ENCODE assay signal across 11 mouse cellular contexts in genomic region chr19:6416124-6416770, GRCm38 (mm10). TPM values are rescaled to one million over a fixed set of nuclear protein-coding genes. Genes with fewer than 3 reads are reported as not detected.
DNase-seq lines count a peak whose midpoint lies in the region; ATAC-seq lines count a peak whose summit lies in the region.
"Had no signal": no experiment of that assay in that cellular context is flagged by ENCODE, and none has a peak within 500 bp of the region (broad histone marks: within the 10 kb centered on the region; RNA-seq: fewer than 3 reads in every experiment).

No protein-coding gene starts in this region.

- 3% methylated on average over 9 of the region's 9 CpGs for WGBS in forebrain, embryonic 10.5 days
- 13% methylated on average over 9 of the region's 9 CpGs for WGBS in limb, embryonic 10.5 days
- 8% methylated on average over 9 of the region's 9 CpGs for WGBS in neural tube, embryonic 15.5 days
- 12% methylated on average over 9 of the region's 9 CpGs for WGBS in heart, embryonic 11.5 days (ENCODE audit: insufficient replicate concordance)

- peak overlapping the region; percentile 26 for H3K4me2 ChIP-seq in neural tube, embryonic 15.5 days
- no peak overlapping the region for H3K4me2 ChIP-seq in heart, embryonic 11.5 days

- H3K9me3 ChIP-seq in forebrain, embryonic 10.5 days = no peaks in the 10 kb centered on the region
- H3K9me3 ChIP-seq in limb, embryonic 10.5 days (replicated peaks) = no peaks in the 10 kb centered on the region
- no peaks in the 10 kb centered on the region for H3K9me3 ChIP-seq in neural tube, embryonic 15.5 days (replicated peaks)
- H3K9me3 ChIP-seq in heart, embryonic 11.5 days (replicated peaks; ENCODE audit: control insufficient read depth, low read length) = no peaks in the 10 kb centered on the region

- intact Hi-C loops in left cerebral cortex, postnatal 36 days (cut with DNase I) = loop anchor here (5.0 kb wide), 2 partner anchors 36 to 49 kb away; no protein-coding TSS in a partner anchor

- no peaks in the 10 kb centered on the region for H3K36me3 ChIP-seq in forebrain, embryonic 10.5 days (replicated peaks)
- H3K36me3 ChIP-seq in limb, embryonic 10.5 days = no peaks in the 10 kb centered on the region
- no peaks in the 10 kb centered on the region for H3K36me3 ChIP-seq in neural tube, embryonic 15.5 days
- no peaks in the 10 kb centered on the region for H3K36me3 ChIP-seq in heart, embryonic 11.5 days (ENCODE audit: control insufficient read depth, insufficient read depth, low read length)

- no peak for ATAC-seq in neural tube, embryonic 15.5 days (ENCODE audit: low FRiP score)
- ATAC-seq in heart, embryonic 11.5 days (replicated peaks; ENCODE audit: insufficient number of reproducible peaks, low FRiP score, low TSS enrichment) = no peak
- ATAC-seq in CD4-positive, CD25-positive, alpha-beta regulatory T cell, adult 4 months = no peak

- peak overlapping the region; percentile 24 for H3K4me3 ChIP-seq in forebrain, embryonic 10.5 days
- peak overlapping the region; percentile 13; the same call in 1 of the 2 replicates for H3K4me3 ChIP-seq in limb, embryonic 10.5 days
- no peak overlapping the region for H3K4me3 ChIP-seq in neural tube, embryonic 15.5 days (replicated peaks)
- H3K4me3 ChIP-seq in heart, embryonic 11.5 days (ENCODE audit: low read depth, low read length) = no peak overlapping the region

- peaks cover 58% of the 10 kb centered on the region for H3K27me3 ChIP-seq in forebrain, embryonic 10.5 days (ENCODE audit: poor library complexity, severe bottlenecking)
- H3K27me3 ChIP-seq in limb, embryonic 10.5 days (ENCODE audit: low read depth, poor library complexity, severe bottlenecking) = peaks cover 88% of the 10 kb centered on the region
- no peaks in the 10 kb centered on the region for H3K27me3 ChIP-seq in neural tube, embryonic 15.5 days (replicated peaks)
- peaks cover 51% of the 10 kb centered on the region for H3K27me3 ChIP-seq in heart, embryonic 11.5 days (ENCODE audit: control insufficient read depth, insufficient read depth, low read length)

- H3K27ac ChIP-seq in forebrain, embryonic 10.5 days = peak overlapping the region; percentile 66
- peak overlapping the region; percentile 1; the same call in 1 of the 2 replicates for H3K27ac ChIP-seq in limb, embryonic 10.5 days
- peak overlapping the region; percentile 96 for H3K27ac ChIP-seq in neural tube, embryonic 15.5 days (replicated peaks)
- no peak overlapping the region for H3K27ac ChIP-seq in heart, embryonic 11.5 days (ENCODE audit: low read depth, low read length)

- DNase-seq in layer of hippocampus, postnatal 14 days (ENCODE audit: low spot score in 2 of 2) = peak; percentile 63 to 73
- DNase-seq in layer of hippocampus, postnatal 25 days (ENCODE audit: extremely low spot score in 1 of 2, low spot score in 1 of 2) = no peak
- peak; percentile 58 for DNase-seq in forebrain, embryonic 10.5 days (ENCODE audit: extremely low spot score, low spot score)
- no peak for DNase-seq in limb, embryonic 10.5 days (ENCODE audit: low spot score)
- no peak for DNase-seq in left cerebral cortex, postnatal 36 days (ENCODE audit: low spot score in 2 of 2)
- DNase-seq: cerebellum, postnatal 25 days; liver had no signal

- H3K9ac ChIP-seq in neural tube, embryonic 15.5 days (replicated peaks) = peak overlapping the region; percentile 26; the same call in 1 of the 2 replicates
- H3K9ac ChIP-seq in heart, embryonic 11.5 days (ENCODE audit: low read depth, low read length) = no peak overlapping the region

- peaks cover 77% of the 10 kb centered on the region for H3K4me1 ChIP-seq in forebrain, embryonic 10.5 days
- H3K4me1 ChIP-seq in limb, embryonic 10.5 days = peaks cover 44% of the 10 kb centered on the region
- peaks cover 53% of the 10 kb centered on the region for H3K4me1 ChIP-seq in neural tube, embryonic 15.5 days
- peaks cover 22% of the 10 kb centered on the region for H3K4me1 ChIP-seq in heart, embryonic 11.5 days (ENCODE audit: control insufficient read depth, insufficient read depth, low read length)

RNA-seq across cellular contexts. Expression of gene Nrxn2, which starts 2.3 kb away (rescaled TPM):
- total RNA-seq in layer of hippocampus, postnatal 14 days (2021) = 100 to 1,000 TPM; 549 to 577 TPM
- 100 to 1,000 TPM; 404 to 465 TPM for total RNA-seq in layer of hippocampus, postnatal 25 days (2021)
- 2.8 and 3.1 TPM in 2 replicates for polyA plus RNA-seq in forebrain, embryonic 10.5 days (2016; fragmentation: Nextera tagmentation; extraction: Ambion mirVana)
- 0.78 and 1.5 TPM in 2 replicates for polyA plus RNA-seq in limb, embryonic 10.5 days (2016; fragmentation: Nextera tagmentation; extraction: Ambion mirVana)
- 31.3 and 45.7 TPM in 2 replicates for polyA plus RNA-seq in neural tube, embryonic 15.5 days (2015; fragmentation: Nextera tagmentation; extraction: Ambion mirVana)
- 100 to 1,000 TPM; 635 to 658 TPM for total RNA-seq in left cerebral cortex, postnatal 36 days (2021)
- 1.5 and 1.6 TPM in 2 replicates for polyA plus RNA-seq in heart, embryonic 11.5 days (2014; fragmentation: Nextera tagmentation; extraction: Ambion mirVana)
- not detected for polyA plus RNA-seq in CD4-positive, CD25-positive, alpha-beta regulatory T cell, adult 4 months (2017; shearing (Covaris generic))
- total RNA-seq: megakaryocyte progenitor cell, adult 5-6 weeks had no signal

RNA-seq across cellular contexts. Expression of gene Rasgrp2, which starts 17.1 kb away (rescaled TPM):
- 10 to 100 TPM; 40.2 to 44.9 TPM for total RNA-seq in layer of hippocampus, postnatal 14 days (2021)
- 10 to 100 TPM; 29.3 to 29.8 TPM for total RNA-seq in layer of hippocampus, postnatal 25 days (2021)
- polyA plus RNA-seq in forebrain, embryonic 10.5 days (2016; fragmentation: Nextera tagmentation; extraction: Ambion mirVana) = 15.6 and 17.0 TPM in 2 replicates
- polyA plus RNA-seq in limb, embryonic 10.5 days (2016; fragmentation: Nextera tagmentation; extraction: Ambion mirVana) = 14.6 and 16.7 TPM in 2 replicates
- 197 and 217 TPM in 2 replicates for polyA plus RNA-seq in neural tube, embryonic 15.5 days (2015; fragmentation: Nextera tagmentation; extraction: Ambion mirVana)
- 10 to 100 TPM; 47.5 to 72.6 TPM for total RNA-seq in left cerebral cortex, postnatal 36 days (2021)
- polyA plus RNA-seq in heart, embryonic 11.5 days (2014; fragmentation: Nextera tagmentation; extraction: Ambion mirVana) = 41.5 and 42.7 TPM in 2 replicates
- 100 to 1,000 TPM in 1 of 2 experiments, 10 to 100 TPM in 1; 80.3 to 117 TPM for polyA plus RNA-seq in CD4-positive, CD25-positive, alpha-beta regulatory T cell, adult 4 months (2017; shearing (Covaris generic))

RNA-seq across cellular contexts. Expression of gene Pygm, which starts 32.0 kb away (rescaled TPM):
- total RNA-seq in layer of hippocampus, postnatal 14 days (2021) = 10 to 100 TPM; 28.0 to 37.5 TPM
- total RNA-seq in layer of hippocampus, postnatal 25 days (2021) = 10 to 100 TPM; 26.6 to 32.3 TPM
- 0.83 and 2.0 TPM in 2 replicates for polyA plus RNA-seq in forebrain, embryonic 10.5 days (2016; fragmentation: Nextera tagmentation; extraction: Ambion mirVana)
- 2.5 and 3.0 TPM in 2 replicates for polyA plus RNA-seq in limb, embryonic 10.5 days (2016; fragmentation: Nextera tagmentation; extraction: Ambion mirVana)
- polyA plus RNA-seq in neural tube, embryonic 15.5 days (2015; fragmentation: Nextera tagmentation; extraction: Ambion mirVana) = 7.5 and 12.0 TPM in 2 replicates
- total RNA-seq in left cerebral cortex, postnatal 36 days (2021) = 10 to 100 TPM; 29.2 to 33.3 TPM
- polyA plus RNA-seq in heart, embryonic 11.5 days (2014; fragmentation: Nextera tagmentation; extraction: Ambion mirVana) = 149 and 178 TPM in 2 replicates
- polyA plus RNA-seq in CD4-positive, CD25-positive, alpha-beta regulatory T cell, adult 4 months (2017; shearing (Covaris generic)) = 10 to 100 TPM in 1 of 2 experiments, 1 to 10 TPM in 1; 2.0 to 14.2 TPM

RNA-seq across cellular contexts. Expression of gene Sf1, which starts 52.8 kb away (rescaled TPM):
- total RNA-seq in layer of hippocampus, postnatal 14 days (2021) = 100 to 1,000 TPM; 182 to 189 TPM
- total RNA-seq in layer of hippocampus, postnatal 25 days (2021) = 100 to 1,000 TPM; 180 to 215 TPM
- 201 TPM in 2 replicates for polyA plus RNA-seq in forebrain, embryonic 10.5 days (2016; fragmentation: Nextera tagmentation; extraction: Ambion mirVana)
- polyA plus RNA-seq in limb, embryonic 10.5 days (2016; fragmentation: Nextera tagmentation; extraction: Ambion mirVana) = 193 and 206 TPM in 2 replicates
- polyA plus RNA-seq in neural tube, embryonic 15.5 days (2015; fragmentation: Nextera tagmentation; extraction: Ambion mirVana) = 88.7 and 104 TPM in 2 replicates
- total RNA-seq in left cerebral cortex, postnatal 36 days (2021) = 100 to 1,000 TPM; 158 to 227 TPM
- polyA plus RNA-seq in heart, embryonic 11.5 days (2014; fragmentation: Nextera tagmentation; extraction: Ambion mirVana) = 106 and 124 TPM in 2 replicates
- 10 to 100 TPM; 55.3 to 56.7 TPM for polyA plus RNA-seq in CD4-positive, CD25-positive, alpha-beta regulatory T cell, adult 4 months (2017; shearing (Covaris generic))

Comparison
In these comparisons a context has a peak if more than half of its experiments do, and no peak if none do; other contexts are left out.
1. DNase-seq: peak in layer of hippocampus, postnatal 14 days (2 of 2) and forebrain, embryonic 10.5 days (single experiment); none in layer of hippocampus, postnatal 25 days (0 of 2), limb, embryonic 10.5 days (single experiment) and left cerebral cortex, postnatal 36 days (0 of 2).
2. H3K4me3 ChIP-seq: peak in forebrain, embryonic 10.5 days (single experiment) and limb, embryonic 10.5 days (single experiment); none in neural tube, embryonic 15.5 days (single experiment) and heart, embryonic 11.5 days (single experiment).